Mouse (Mus musculus): Measurements from ENCODE around the gene Prkcz. TPM values are rescaled to one million over a fixed set of nuclear protein-coding genes. Genes with fewer than 3 reads are reported as not detected.

Gene Prkcz
- polyA plus RNA-seq, 1 experiment from 2014 or later: 12.4 TPM

GRCm38 (mm10) chr4:155221599-155222551 lies 139.3 kb downstream of the Prkcz start:
- WGBS: under 1% methylated on average over 74 of the region's 93 CpGs
- Histone ChIP-seq H3K36me3 (0 out of 2 replicates have a peak, but pooled peaks cover 5% of the 10 kb centered on the region), H3K4me3 (peak overlapping the region; percentile 92), H3K27me3 (no peaks in the 10 kb centered on the region), H3K4me1 (peaks cover 49% of the 10 kb centered on the region), H3K27ac (peak overlapping the region; percentile 81), H3K9ac (peak overlapping the region; percentile 98), H3K4me2 (peak overlapping the region; percentile 93), H3K9me3 (no peaks in the 10 kb centered on the region)
- ATAC-seq (ENCODE audit: insufficient number of reproducible peaks, insufficient read depth, low FRiP score, low TSS enrichment, low read depth): no peak

DNA sequence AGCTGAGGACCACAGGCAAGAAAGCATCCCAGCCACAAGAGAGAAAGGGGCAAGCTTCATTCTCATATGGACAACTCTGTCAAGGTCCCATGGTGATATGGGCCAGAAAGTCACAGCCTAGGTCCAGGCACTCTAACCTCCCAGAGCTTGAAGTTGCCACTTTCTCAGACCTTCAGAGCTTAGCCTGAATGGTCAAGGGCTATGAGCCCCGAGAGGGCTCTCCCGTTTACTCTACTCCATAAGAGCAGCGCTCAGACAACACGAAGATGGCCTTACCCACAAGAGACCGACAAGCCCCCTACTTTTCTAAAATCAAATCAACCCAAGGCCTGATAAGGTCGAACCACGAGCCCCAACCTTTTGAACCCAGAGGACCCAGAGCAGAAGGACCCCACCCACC lies 140.1 kb downstream of the Prkcz start:
- Histone ChIP-seq H3K4me3 (peak overlapping the region; percentile 92), H3K36me3 (0 out of 2 replicates have a peak, but pooled peaks cover 5% of the 10 kb centered on the region), H3K27me3 (no peaks in the 10 kb centered on the region), H3K9ac (peak overlapping the region; percentile 98), H3K4me1 (peaks cover 57% of the 10 kb centered on the region), H3K9me3 (no peaks in the 10 kb centered on the region), H3K4me2 (peak overlapping the region; percentile 93), H3K27ac (peak overlapping the region; percentile 81; the same call in 1 of the 2 replicates)
- WGBS: 2% methylated on average over 7 of the region's 7 CpGs
- no peak for ATAC-seq (ENCODE audit: insufficient number of reproducible peaks, insufficient read depth, low FRiP score, low TSS enrichment, low read depth)

DNA sequence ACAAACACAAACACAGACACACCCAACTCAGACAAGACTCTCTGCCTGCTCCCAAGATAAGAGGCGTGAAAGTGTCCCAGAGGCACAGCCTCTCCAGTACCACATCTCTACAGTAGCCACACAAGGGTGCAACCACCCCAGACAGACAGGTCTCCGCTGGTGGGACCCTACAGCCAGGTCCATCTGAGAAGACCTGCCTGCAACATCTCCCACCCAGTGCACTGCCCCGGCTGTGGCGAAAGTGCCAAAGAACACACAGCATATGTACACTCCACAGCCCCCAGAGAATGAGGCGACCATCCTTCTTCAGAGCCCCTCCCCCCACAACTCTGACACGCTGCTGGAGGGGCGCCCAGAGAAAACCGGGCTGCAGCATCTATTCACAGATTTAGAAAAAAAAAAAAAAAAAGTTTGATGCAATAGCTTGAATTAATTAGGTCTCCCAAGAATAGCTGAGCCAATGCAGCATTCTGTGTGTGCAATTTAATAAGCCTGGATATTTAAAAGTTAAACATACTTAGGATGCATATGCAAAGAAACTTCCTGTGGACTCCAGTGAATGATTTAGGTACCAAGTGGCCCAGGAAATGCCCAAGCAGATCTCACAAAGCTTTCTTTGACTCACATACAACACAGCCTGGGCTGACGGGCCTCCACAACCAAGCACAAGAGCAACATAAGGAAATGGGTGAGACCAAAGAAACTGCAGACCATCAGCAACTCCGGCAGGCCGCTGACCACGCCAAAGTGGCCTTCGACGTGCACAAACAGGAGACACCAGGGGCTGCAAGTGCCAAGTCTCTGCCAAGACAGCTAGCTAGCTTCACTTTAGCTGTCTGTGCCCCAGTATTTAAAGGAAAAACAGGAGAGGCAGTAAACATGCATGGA lies 140.7 kb downstream of the Prkcz start:
- peak overlapping the region; percentile 81; the same call in 1 of the 2 replicates for H3K27ac ChIP-seq
- no peak for ATAC-seq (ENCODE audit: insufficient number of reproducible peaks, insufficient read depth, low FRiP score, low TSS enrichment, low read depth)
- no peaks in the 10 kb centered on the region for H3K9me3 ChIP-seq
- H3K4me3 ChIP-seq: peak overlapping the region; percentile 92
- 0 out of 2 replicates have a peak, but pooled peaks cover 5% of the 10 kb centered on the region for H3K36me3 ChIP-seq
- peak overlapping the region; percentile 93 for H3K4me2 ChIP-seq
- H3K4me1 ChIP-seq: peaks cover 64% of the 10 kb centered on the region
- H3K27me3 ChIP-seq: no peaks in the 10 kb centered on the region
- WGBS: 8% methylated on average over 14 of the region's 14 CpGs
- peak overlapping the region; percentile 98 for H3K9ac ChIP-seq

DNA sequence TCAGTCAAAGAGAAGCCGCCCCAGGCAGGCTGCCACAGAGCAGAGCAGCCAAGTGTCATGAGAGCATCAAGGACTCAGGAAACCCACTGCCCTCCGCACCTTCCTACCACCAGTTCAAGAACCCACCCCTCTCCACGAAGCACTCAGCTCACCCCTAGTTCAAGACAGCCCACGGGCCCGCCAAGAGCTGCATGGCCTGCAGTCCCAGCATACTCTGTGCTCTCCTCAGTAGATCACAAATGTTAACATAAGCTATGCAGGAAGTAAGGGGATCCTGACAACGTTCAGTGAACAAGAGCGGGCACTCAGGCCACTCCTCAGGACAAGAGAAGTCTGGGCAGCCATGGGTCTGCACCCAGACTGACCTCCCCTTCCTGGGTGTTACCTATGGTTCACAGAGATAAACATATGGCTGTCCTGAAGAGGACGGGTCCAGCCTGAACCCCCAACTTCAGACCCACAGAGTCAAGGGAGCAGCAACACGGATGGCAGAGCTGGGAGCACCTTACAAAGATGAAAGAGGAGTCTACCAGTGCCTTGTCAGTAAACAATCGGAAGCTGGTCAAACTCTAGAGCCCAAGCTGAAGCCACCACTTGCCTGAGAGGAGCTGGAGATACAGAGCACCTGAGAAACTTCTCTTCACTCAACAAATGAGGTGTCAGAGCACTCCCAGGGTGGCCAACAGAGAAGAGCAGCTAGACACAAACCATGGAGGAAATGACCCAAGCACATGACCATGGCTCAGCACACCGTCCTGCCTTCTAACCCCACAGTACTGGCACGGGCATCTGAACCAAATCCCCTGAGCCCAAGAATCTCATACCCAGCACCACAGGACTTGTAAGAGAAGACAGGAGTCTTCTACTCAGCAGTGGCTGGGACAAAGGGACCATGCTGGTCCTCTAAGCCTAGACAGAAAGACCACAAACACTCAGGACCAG lies 141.6 kb downstream of the Prkcz start:
- H3K4me3 ChIP-seq: peak overlapping the region; percentile 92
- H3K27ac ChIP-seq: no peak overlapping the region; the same call in 1 of the 2 replicates
- peaks cover 73% of the 10 kb centered on the region for H3K4me1 ChIP-seq
- peak overlapping the region; percentile 98 for H3K9ac ChIP-seq
- WGBS: 62% methylated on average over 12 of the region's 12 CpGs
- no peak for ATAC-seq (ENCODE audit: insufficient number of reproducible peaks, insufficient read depth, low FRiP score, low TSS enrichment, low read depth)
- no peaks in the 10 kb centered on the region for H3K27me3 ChIP-seq
- 0 out of 2 replicates have a peak, but pooled peaks cover 5% of the 10 kb centered on the region for H3K36me3 ChIP-seq
- no peaks in the 10 kb centered on the region for H3K9me3 ChIP-seq
- peak overlapping the region; percentile 93 for H3K4me2 ChIP-seq

DNA sequence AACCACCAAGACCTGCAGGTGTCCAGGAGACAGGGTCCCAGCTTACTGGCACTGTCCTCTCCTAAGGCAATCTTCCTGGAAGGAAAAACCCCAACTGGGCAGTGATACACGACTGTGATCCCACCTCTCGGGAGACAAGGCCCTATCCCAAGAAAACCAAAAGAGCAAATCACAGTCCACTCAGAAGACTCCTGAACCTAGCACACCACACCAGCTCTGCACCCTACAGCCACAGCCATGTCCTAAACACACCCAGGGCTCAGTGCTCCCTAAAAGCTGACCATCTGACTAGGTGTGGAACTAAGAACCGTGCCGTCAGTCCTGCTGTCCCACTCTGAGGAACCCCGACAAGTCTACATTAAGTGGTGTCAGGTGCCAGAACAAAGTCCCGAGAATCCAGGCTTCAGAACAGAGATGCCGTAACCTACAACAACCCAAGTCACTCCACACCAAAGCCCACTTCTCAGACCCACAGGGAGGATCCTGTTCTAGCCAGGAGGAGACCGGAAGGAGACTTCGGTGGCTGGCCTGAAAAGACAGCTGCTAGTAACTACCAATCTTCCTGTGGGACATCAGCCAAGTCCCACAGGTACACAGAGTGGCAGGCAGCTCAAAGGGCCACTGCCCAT lies 142.9 kb downstream of the Prkcz start:
- ATAC-seq (ENCODE audit: insufficient number of reproducible peaks, insufficient read depth, low FRiP score, low TSS enrichment, low read depth): no peak
- H3K4me2 ChIP-seq: peak overlapping the region; percentile 93
- no peaks in the 10 kb centered on the region for H3K27me3 ChIP-seq
- 70% methylated on average over 9 of the region's 9 CpGs for WGBS
- H3K9ac ChIP-seq: peak overlapping the region; percentile 98; the same call in 1 of the 2 replicates
- no peaks in the 10 kb centered on the region for H3K9me3 ChIP-seq
- H3K27ac ChIP-seq: no peak overlapping the region
- H3K36me3 ChIP-seq: 0 out of 2 replicates have a peak, but pooled peaks cover 5% of the 10 kb centered on the region
- peak overlapping the region; percentile 92 for H3K4me3 ChIP-seq
- peaks cover 78% of the 10 kb centered on the region for H3K4me1 ChIP-seq

GRCm38 (mm10) chr4:155217241-155218103 lies 143.7 kb downstream of the Prkcz start:
- Histone ChIP-seq H3K4me1 (peaks cover 85% of the 10 kb centered on the region), H3K4me3 (peak overlapping the region; percentile 1; the same call in 1 of the 2 replicates), H3K9me3 (no peaks in the 10 kb centered on the region), H3K36me3 (peaks cover 5% of the 10 kb centered on the region; the same call in 1 of the 2 replicates), H3K27ac (peak overlapping the region; percentile 39), H3K4me2 (peak overlapping the region; percentile 93), H3K9ac (0 out of 2 replicates have a peak overlapping the region, but pooled peaks have one; percentile 46), H3K27me3 (no peaks in the 10 kb centered on the region)
- 49% methylated on average over 12 of the region's 12 CpGs for WGBS
- no peak for ATAC-seq (ENCODE audit: insufficient number of reproducible peaks, insufficient read depth, low FRiP score, low TSS enrichment, low read depth)

DNA sequence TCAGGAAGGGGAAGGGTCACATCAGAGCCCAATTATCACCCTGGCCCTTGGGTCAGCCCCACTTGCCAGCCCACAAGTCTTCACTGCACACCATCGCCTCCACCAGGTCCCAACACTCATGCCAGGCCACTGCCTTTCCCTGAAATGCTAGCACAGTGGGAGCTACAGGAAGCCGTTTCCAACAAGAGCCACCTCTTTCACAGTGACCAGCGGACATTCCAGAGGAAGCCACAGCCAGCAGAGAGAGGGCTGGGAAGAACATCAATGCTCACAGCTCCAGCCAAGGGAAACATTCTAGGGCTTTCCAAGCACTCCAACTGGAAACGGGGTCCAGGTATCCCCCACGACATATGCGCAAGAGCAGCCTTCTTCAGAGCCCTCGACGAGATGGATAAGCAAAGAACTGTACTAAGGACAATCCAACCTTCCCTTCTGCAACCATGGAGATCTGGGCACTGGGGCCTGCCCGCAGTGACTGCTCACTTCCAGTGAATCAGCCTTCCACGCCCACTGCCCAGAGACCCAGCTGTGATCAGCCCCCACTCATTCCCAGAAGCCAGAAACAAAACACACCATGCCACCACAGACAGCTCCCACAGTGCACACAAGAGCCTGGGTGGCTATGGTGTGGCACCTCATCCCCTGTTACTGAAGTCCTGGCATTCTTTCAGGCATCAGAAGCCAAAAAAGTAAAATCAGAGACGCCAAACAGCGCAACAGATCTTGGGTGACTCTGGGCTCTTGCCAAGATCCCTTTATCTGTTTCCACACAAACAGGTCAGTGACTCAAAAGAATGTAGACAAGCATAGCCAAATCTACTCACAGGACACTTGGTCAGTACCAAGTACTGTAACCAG lies 145.2 kb downstream of the Prkcz start:
- H3K27me3 ChIP-seq: no peaks in the 10 kb centered on the region
- peak overlapping the region; percentile 30 for H3K4me2 ChIP-seq
- 58% methylated on average over 12 of the region's 12 CpGs for WGBS
- peaks cover 13% of the 10 kb centered on the region for H3K36me3 ChIP-seq
- H3K9ac ChIP-seq: no peak overlapping the region
- no peak for ATAC-seq (ENCODE audit: insufficient number of reproducible peaks, insufficient read depth, low FRiP score, low TSS enrichment, low read depth)
- 0 out of 2 replicates have a peak overlapping the region, but pooled peaks have one; percentile 3 for H3K4me3 ChIP-seq
- H3K27ac ChIP-seq: peak overlapping the region; percentile 39; the same call in 1 of the 2 replicates
- peaks cover 87% of the 10 kb centered on the region for H3K4me1 ChIP-seq
- no peaks in the 10 kb centered on the region for H3K9me3 ChIP-seq

DNA sequence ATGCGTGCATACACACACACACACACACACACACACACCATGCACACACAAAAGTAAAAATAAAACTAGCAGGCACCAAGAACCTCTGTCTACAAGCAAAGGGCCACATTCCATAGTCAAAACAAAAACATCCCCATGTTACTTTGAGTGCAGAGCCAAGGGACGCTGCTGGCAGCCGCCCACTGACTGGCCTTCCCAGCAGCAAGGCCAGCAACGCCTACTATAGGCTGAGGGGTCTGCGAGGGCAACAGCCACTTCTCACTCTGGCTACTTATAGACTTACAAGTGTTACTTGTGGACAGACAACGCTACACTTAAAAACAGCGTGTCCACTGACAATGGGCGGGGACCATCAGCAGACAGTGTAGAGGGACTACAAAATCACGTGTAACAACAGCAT lies 146.0 kb downstream of the Prkcz start:
- Histone ChIP-seq H3K9ac (peak overlapping the region; percentile 44), H3K4me2 (peak overlapping the region; percentile 30; the same call in 1 of the 2 replicates)

DNA sequence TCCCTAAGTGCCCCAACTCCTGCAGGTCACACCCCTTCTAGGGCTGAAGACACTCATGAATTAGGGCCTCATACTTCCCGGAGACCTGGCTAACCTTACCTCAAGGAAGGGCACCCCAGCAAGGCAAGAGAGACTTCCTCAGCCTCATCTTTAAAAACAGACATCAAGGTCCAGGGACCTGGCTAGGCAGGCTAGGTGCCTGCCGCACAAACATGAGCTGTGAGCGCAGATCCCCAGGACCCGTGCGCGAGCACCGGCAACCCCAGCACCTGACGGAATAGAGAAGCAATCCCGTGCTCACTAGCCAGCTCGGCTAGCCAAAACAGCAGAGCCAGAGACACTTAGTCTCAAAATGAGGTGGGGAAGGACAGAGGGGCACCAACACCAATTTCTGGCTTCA lies 146.4 kb downstream of the Prkcz start:
- Histone ChIP-seq H3K27me3 (no peaks in the 10 kb centered on the region), H3K4me3 (no peak overlapping the region), H3K4me1 (peaks cover 80% of the 10 kb centered on the region), H3K9ac (0 out of 2 replicates have a peak overlapping the region, but pooled peaks have one; percentile 44), H3K27ac (no peak overlapping the region), H3K9me3 (no peaks in the 10 kb centered on the region), H3K4me2 (peak overlapping the region; percentile 30; the same call in 1 of the 2 replicates), H3K36me3 (peaks cover 19% of the 10 kb centered on the region)
- WGBS: 72% methylated on average over 10 of the region's 10 CpGs
- no peak for ATAC-seq (ENCODE audit: insufficient number of reproducible peaks, insufficient read depth, low FRiP score, low TSS enrichment, low read depth)

More for the DNA sequence above, 146.0 kb downstream of the Prkcz start:
- H3K27me3 ChIP-seq: no peaks in the 10 kb centered on the region
- 67% methylated on average over 9 of the region's 9 CpGs for WGBS
- no peak overlapping the region for H3K4me3 ChIP-seq
- ATAC-seq (ENCODE audit: insufficient number of reproducible peaks, insufficient read depth, low FRiP score, low TSS enrichment, low read depth): no peak
- peaks cover 19% of the 10 kb centered on the region for H3K36me3 ChIP-seq
- H3K27ac ChIP-seq: no peak overlapping the region
- H3K4me1 ChIP-seq: peaks cover 81% of the 10 kb centered on the region
- H3K9me3 ChIP-seq: no peaks in the 10 kb centered on the region
